Mouse (Mus musculus): ENCODE data around the gene Msmp.

Msmp gene

DNA sequence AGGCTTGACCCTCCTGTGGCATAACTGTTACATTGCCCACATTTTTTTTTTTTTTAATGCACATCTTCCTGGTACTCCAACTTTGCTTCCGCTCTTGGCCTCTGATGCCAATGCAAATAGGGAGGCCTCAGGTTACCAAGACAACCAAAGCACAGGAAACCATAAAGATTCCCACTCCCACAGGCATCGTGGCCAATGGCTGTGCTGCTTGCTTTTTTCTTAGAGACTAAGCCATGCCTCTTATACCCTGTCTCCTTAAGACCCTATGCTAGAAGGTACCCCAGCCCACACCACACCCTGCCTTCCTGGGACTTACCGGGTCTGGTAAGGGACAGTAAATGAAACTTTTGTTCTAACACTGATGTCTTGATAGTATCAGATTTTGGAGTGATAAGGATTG, 9.2 kb upstream of the Msmp start:
- DNase-seq (ENCODE audit: low spot score), result no peak

DNA sequence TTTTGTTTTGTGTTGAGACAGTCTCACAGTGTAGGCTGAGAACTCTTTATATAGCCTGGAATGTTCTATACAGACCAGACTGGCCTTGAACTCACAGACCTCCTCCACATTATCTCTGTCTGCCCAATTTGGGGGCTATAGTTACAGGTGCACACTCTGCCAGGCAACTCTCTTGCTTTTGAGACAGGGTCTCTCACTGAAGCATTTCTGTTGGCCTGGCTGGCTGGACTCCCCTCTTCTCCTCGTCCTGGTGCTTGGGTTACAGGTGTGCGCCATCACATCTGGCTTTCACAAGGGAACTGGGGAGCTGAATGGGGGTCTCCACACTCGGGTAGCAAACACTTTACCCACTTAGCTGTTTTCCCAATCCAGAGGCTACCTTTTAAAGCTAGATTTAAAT, 7.7 kb upstream of the Msmp start:
- no peak for DNase-seq (ENCODE audit: low spot score)

DNA sequence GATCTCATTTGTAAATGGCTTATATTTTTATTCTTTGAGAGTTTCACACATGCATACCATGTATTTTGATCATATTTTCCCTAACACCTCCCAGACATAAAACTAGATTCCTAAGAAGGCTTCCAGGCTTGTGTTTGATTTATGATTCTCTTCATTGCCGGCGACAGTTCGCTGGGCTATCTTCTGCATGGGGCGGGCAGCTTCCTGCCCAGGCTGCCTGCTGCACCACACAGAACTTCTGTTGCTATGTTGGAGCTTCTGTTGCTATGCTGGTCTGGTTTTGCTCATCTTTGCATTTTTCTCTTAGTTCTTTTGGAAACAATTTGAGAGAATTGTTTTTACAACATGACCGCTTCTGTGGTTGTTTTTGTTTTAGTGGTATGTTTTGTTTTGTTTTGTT, 7.2 kb upstream of the Msmp start:
- no peak for DNase-seq (ENCODE audit: low spot score)

DNA sequence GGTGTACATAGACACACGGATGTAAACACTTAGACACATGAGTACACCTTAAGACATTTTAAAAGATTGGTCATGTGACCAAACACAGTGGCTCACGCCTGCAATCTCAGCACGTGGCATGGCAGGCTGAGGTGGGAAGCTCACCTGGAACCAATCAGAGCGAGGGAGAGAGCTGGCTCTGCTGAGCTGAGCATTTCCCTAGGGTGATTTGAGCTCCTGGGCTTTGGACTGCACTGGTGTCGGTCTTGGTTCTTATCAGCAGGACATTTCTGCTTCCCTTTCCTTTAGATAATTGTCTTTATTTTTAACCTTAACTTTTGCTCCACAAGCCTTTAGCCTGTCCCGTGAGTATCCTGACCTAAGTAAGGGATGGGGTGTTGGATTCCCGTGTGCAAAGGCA, 3.4 kb upstream of the Msmp start:
- DNase-seq (ENCODE audit: low spot score), result no peak

DNA sequence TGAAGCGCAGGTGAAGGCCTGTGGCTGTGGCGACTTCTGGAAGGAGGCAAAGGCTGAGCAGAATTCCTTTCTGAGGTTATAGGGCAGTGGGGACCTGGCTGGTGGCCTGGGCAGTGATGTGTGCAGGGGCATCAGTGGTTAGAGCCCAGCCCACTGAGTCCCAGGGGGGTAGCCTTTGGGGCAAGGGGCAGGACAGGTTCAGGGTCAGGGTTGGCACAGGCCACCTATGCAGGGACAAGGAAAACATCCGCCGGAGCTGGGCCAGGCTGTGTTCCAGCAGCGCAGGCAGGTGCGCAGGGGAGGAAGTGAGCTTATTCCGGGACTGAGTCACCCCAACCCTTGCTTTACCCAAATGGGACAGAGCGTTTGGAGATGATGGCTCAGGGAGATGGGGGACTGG, 2.1 kb upstream of the Msmp start:
- DNase-seq (ENCODE audit: low spot score), result peak; percentile 46

DNA sequence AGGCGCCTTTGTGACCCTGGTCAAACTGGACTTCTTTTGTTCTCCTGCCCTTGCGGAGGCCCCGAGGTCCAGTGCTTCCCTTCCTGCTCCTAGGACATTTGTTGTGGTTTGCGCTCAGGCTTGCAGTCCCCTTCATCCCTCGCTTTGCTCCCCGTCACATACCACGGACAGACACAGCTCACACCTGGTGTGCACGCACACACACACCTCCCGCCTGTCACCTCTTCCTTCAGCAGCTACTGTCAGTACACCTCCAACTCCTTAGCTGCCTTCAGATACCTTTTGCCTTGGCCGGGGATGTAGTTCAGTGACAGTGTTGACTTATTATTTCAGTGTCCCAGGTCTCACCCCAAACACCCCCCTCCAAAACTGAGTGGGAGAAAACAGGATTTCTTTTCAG, 1.4 kb upstream of the Msmp start:
- no peak for DNase-seq (ENCODE audit: low spot score)

DNA sequence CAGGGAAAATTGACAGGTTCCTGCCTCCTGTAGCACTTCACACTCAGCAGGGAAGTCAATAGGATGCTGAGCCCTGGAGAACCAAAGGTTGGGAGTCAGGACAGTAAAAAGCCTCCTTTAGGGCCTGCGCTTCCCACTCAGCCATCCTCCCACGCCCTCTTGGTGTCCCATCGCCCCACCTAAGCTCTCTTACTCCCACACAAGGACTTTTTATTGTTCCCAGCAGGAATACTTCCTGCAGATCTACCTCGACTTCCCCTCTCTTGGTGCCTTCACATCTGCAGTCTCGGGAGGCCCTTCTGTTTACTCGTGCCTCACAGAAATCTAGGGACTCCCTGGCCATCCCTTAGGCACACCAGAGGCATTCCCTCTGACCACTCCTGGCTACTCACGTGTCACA, 873 bp downstream of the Msmp start:
- no peak for DNase-seq (ENCODE audit: low spot score)

DNA sequence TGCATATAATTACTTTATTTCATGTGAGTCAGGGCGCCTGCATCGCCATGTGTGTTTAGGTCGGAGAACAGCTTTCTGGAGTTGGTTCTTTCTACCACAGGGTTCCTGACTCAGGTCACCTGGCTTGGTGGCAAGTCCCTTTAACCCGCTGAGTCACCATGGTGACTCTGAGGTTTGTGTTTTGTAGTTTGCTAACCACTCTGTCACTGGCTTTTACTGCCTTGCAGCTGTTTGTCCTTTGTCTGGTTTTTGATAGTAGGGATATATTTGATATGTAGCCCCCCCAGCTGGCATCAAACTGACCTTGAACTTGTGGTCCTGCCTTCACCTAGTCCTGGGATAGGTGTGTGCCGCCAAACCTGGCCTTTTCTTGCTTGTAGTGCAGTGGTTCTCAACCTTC, 2.1 kb downstream of the Msmp start:
- DNase-seq (ENCODE audit: low spot score), result no peak

DNA sequence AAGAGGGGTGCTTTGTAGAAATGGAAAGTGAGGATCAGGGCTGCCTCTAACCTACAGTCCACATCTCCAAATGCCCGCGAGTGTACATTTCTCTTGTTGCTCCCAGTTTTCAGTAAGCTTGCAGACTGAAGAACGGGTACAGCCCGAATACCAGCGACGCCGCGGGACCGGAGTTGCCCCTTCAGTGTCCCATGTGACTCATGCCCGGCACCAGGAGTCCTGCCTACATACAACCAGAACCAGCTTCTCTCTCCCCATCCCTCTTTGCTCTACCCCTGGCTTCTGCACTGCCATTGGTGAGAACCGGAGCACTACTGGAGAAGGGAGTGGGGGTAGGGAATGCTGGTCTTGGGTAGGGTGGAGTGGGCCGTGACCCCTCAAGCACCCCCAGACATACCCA, 2.9 kb downstream of the Msmp start:
- no peak for DNase-seq (ENCODE audit: low spot score)

DNA sequence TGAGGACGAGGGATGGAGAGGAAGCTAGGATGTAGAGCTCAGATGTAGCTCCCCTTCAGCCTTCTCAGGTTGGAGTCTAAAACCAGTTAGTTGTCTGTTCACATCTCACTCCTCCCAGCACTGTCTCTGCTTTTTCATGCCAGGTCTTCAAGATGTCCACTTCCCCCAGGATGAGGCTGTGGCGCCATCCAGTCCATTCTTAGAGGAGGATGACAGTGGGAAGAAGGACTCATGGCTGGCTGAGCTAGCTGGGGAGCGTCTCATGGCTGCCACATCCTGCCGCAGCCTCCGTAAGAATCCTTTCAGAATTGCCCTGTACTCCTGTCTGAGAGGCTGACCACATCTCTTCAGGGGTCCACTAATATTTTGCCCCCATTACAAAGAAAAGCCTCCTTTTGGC, 3.6 kb downstream of the Msmp start:
- DNase-seq (ENCODE audit: low spot score), result no peak

DNA sequence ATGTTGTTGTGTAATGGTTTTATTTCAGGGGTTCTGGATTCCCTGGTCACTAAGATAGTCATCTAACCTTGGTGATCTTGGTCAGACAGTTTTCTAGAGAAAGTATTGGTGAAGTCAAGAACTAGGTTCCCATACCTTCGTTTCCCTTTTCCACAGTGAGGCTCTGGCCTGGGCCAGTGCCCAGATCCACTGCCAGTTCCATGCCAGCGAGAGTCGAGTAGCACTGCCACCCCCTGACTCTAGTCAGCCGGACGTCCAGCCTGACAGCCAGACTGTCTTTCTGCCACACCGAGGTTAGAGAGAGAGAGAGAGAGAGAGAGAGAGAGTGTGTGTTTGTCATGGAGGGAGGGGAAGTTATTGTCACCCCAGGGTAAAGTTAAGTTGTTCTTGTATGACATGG, 4.6 kb downstream of the Msmp start:
- DNase-seq (ENCODE audit: low spot score), result no peak

DNA sequence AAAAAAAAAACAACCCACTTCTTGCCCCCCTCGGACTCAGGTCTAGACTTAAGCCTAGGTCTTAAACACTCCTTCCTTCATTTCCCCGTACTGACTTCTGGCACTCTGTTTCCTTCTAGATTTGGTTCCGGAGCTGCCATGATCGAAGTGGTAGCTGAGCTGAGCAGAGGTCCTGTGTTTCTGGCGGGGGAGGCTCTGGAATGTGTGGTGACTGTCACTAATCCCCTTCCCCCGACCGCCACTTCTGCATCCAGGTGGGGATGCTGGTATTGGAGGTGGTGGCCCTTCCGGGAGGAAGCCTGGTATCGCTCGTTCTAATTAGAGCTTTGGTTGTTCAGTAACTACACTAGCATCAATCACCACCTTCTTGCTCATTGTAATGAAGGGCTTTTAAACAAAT, 5.0 kb downstream of the Msmp start:
- DNase-seq (ENCODE audit: low spot score), result no peak

DNA sequence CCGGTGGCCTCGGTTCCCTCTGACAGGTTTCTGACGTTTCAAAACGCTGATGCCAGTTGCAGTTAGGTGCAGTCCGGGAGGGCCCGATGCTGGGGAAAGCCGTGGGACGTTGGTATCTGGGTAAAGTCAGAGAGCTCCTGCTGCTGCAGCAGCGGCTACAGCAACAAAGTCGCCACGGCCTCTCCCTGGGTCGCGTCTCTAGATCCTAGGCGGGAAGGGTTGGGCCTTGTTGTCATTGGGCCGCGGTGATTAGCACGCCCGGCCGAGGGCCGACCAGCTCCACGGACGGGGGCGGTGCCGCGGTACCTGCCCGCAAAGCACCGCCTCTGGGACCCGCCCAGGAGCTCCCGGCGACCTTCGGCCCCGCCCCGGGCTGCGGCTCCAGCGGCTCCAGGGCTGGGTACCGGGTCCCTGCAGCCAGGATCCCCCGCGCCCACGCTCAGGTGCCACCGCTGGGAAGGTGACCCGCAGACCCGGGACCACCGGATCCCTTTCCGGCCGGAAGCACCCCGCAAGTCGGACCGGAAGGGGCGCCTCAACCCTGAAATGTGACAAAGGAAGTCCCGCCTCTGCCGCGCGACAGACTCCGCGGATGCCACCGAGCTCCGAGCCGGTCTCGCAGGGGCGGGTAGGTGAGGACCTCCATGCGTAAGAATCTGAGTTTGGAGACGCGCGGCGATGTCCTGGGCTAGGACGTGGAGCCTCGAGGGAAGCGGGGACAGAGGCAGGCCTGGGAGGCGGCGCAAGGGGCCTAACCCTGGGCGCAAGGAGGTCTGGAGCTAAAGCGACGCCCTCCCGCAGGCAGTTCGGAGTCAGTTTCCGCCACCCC, 5.7 kb downstream of the Msmp start, which contains the start of the genes Rgp1 and Gba2:
Rgp1 (plus strand) TSS at position 340 of the 829 bp plus-strand sequence.
Gba2 (minus strand) TSS at position 498 of the 829 bp plus-strand sequence.
- peak; percentile 89 for DNase-seq (ENCODE audit: low spot score)

DNA sequence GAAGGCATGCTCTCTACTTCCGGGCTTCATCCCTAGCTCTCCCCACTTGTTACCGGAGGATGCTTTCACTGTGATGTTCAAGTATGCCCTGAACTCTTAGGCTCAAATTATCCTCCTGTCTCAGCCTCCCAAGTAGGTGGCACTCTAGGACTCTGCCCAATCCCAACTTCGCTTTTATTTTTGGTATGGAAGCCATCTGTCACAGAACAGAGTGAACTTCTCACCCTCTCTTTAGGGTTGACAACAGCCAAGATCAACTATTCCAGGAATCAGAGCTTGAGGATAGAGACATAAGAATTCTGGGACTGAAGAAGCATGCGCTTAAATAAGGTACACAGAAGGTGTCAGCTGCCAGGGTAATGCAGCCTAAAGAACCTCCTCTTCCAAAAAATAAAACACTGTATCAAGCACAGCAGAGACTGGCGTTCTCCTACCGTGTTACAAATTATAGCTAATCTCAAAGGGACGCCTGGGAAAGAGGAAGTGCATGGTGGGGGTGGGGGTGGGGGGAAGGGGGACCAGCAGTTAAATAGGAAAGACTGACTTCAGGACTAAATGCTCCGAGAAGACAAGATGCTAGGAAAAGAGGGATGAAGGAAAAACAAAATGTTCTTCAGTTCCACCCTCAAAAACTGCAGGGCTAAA, 6.9 kb downstream of the Msmp start:
- no peak for DNase-seq (ENCODE audit: low spot score)

DNA sequence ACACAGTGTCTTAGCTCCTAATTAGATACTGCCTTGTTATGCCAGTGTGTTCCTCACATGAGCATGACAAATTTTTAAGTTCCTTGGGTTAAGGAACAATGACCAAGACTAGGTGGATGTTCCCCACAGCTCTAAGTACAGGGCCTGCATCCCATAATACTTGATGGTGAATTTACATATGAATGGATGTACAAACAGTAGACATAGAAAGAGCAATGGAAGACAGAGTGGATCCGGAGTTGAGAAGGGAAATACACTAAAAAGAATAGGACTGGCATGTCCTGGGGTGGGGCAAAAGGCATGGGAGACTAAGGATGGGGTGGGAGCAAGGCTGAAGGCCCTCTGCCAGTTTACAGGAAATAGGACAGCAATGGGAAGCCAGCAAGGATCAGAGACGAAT, 8.9 kb downstream of the Msmp start:
- no peak for DNase-seq (ENCODE audit: low spot score)

DNA sequence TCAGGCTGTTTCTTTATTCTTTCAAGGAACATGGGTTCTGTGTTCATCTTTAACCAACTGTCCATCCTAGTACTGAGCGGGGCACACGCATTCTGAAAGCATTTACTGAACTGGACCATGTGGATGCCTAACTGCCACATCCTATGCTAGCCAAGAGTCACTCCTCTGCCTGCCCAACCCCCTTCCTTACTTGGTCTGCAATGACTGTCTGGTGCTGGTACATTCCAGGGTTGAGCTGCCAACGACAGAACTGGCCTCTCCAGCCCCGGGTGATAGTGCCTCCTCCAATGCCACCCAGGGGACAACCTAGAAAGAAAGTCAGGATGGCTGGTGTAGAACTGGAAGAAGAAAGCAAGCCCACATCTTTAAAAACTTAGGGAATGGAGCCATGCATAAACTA, 10.7 kb downstream of the Msmp start:
- DNase-seq (ENCODE audit: low spot score), result no peak

DNA sequence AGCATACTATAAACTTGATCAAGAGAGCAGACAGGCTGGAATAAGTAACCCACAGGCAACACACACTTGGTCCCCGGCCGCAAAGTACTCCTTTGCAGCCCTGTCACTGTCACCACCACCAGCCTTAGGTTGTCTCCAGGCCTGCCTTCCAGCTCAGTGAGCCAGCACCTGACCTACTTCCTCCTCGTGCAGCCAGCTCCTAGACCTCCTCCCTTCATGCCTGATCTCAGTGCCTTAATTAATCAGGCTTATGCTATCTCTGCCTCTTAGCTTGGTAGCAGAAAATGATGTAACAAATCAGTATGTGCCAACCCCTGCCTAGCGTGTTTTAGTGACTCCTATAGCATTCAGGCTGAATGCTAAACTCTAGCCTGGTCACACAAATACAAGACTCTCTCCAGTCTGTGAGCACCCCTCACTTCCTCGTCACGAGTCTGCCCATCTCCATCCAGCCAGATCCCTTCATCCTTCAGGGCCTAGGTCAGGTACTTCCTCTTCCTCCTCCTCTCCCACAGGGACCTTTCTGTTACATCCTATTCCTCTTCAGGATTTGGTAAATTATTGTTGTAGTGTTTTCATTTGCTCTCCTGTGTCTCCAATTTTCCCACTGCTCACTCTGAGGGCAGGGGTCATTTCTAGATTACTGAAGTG, 12.8 kb downstream of the Msmp start:
- no peak for DNase-seq (ENCODE audit: low spot score)

DNA sequence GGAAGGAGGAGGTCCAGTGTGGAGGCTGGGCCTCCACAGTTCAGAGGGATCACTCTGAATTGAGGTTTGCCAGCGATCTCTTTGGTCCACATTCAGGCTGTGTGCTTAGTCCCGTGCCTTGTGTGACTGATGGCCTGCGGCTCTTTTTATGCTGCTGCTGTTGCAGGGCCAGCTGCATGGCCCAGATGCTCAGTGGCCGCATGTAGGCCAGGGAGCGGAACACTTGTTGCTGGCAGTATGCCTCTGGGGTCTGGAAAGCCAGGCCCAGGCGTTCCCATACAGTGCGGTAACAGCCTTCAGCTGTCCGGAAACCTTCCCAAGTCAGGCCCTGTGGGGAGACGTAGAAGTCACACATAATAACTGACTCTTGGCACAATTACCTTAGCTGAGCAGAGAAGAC, 17.2 kb downstream of the Msmp start:
- DNase-seq (ENCODE audit: low spot score), result no peak

DNA sequence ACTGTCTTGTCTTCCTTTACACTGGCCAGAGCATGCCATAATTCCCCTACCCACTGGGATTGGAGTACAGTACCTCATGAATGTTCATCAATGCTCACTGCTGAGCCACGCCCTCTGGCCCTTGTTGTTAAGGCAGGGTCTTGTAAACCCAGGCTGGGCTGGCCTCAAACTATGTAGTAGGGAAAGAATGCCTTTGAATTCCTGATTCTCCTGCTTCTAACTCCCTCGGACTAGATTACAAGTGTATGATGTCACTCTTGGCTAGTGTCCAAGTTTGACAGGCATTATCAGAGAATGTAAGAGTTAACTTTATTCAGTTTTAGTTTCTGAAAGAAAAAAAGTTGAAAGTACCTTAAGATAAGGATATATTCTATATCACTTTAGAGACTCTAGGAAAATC, 20.1 kb downstream of the Msmp start:
- no peak for DNase-seq (ENCODE audit: low spot score)

DNA sequence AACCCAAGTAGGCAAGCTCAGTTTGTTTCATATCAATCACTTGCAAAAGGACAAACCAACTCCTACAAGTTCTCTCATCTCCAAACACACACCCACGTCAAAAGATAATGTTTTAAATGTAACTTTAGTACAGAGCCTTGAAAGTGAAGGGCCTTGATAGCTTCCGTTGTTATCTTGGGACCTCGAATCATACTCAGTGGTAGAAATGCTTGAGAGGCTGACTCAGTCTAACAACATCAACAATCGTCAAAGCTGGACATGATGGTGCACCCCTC, 20.8 kb downstream of the Msmp start:
- no peak for DNase-seq (ENCODE audit: low spot score)

DNA sequence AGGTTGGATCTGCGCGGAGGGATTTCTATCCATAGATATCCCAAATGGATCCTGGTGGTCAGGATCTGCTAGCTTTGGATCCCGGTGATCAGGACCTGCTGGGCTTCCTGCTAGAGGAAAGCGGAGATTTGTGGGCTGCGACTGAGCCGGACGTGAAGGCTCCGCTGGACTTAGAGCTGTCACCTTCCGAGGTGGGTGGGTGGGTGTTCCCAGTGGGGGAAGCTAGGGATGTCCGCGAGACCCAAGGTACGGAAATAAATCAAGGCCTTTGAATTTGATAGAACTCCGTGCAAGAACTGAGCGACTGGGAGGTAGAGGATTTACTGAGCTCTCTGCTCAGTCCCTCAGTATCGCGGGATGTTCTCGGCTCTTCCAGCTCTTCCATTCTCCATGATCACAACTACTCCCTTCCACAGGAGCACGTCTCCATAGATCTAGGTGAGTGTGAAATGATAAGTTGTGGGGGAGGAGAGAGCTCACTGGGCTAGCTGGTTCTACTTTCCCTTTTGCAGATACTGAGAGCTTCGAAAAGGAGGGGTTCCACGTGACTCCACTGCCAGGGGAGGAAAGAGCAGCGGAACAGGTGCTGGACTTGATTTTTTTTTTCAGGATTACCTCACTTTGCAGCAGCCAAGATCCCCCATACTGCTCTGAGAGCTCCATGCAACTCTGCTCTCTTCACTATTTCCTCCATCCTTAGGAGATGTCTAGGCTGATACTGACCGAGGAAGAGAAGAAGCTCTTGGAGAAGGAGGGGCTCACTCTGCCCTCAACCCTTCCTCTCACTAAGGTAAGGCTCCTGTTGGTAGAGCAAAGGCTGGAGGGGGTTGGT, 21.3 kb downstream of the Msmp start:
- DNase-seq (ENCODE audit: low spot score), result no peak

DNA sequence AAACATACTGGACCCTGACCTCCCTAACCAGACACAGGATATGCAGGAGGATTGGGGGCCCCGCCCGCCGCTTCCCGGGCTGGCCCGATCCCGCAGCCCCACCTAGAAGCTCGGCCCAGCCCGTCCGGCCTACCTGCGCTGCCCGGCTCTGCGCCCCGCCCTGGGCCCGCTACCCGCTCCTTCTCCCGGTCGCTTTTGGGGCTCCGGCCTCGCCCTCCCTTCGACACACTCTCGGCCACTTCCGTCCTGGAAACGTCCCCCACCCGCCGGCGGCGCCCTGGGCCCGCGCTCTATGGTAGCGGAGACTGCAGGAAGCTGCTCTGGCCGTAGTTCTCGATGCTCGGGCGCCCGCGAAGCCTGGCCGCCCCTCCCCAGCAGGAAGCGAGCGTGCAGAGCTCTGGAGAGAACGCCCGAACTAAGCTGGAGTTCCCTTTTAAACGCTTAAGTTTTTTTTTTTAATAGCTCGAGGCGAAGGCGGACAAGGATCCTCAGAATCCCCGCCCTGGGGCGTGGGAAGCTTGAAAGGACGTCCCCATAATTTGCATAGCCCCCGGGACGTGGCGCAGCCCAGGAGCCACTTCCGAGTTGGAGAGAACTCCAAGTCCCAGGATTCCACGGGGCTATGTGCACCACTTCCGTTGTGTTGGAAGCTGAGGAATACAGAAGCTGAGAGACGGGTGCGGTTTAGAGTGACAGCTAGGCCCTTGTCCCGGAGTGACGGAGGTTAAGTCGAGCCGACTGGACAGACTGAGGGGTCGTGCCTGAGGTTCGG, 22.1 kb downstream of the Msmp start, which contains the start of the genes Creb3 and Tln1:
Creb3 (plus strand) TSS at position 336 of the 772 bp plus-strand sequence.
Tln1 (minus strand) TSS at position 695 of the 772 bp plus-strand sequence.
- peak; percentile 93 for DNase-seq (ENCODE audit: low spot score)

Data from ovary, postnatal 36 days (tissue).